Mouse (Mus musculus): ENCODE data around the gene Srpx. TPM values are rescaled to one million over a fixed set of nuclear protein-coding genes. Genes with fewer than 3 reads are reported as not detected.

Srpx gene
- 5.5 and 6.6 TPM in 2 replicates for polyA plus RNA-seq (2012; rRNA removed)

DNA sequence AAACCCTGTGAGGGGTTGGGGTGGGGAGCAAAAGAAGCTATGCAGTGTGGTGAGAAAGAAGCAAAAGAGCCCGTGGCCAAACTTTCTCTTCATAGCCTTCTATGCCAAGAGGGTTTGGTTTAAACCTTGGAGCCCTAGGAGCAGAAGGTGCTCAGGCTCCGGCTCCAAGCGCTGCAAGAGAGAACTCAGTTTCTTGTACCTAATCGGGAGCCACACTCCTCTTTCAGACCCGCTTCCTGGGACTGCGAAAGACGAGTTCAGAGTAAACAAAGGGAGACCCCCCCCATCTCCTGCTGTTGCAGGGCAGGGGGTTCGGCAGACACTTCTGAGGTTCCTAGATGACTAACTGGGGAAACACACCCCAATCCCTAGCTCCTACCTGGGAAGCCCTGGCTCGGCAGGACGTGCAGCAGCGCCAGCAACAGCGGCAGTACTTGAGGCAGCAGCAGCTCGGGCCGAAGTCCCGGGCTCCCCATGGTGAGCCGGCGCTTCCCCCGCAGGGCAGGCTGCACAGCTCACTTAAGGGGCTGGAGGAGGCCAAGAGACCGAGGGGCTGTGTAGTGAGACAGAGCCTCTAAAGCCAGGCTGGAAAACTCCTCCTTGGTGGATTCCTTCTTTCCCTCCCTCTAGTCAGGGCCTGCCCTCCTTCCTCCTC lies at the start of gene Srpx:
Gene Srpx (minus strand): TSS at position 645 of the 655 bp plus-strand sequence.
- no peaks in the 10 kb centered on the region for H3K36me3 ChIP-seq (ENCODE audit: control insufficient read depth, insufficient read depth, low read length)
- peak within 1 kb of the TSS; percentile 42; the same call in 1 of the 2 replicates for H3K4me3 ChIP-seq (ENCODE audit: insufficient read depth, low read depth, low read length)
- DNase-seq = no peak
- H3K27ac ChIP-seq (ENCODE audit: insufficient read depth, low read depth, low read length) = no peak within 1 kb of the TSS
- H3K27me3 ChIP-seq (replicated peaks; ENCODE audit: control insufficient read depth, insufficient read depth, low read length) = no peaks in the 10 kb centered on the region
- no peak for TF ChIP-seq CTCF (conservative IDR thresholded peaks at IDR 0.05; ENCODE audit: insufficient read depth, insufficient read length, low read depth, low read length)
- no peak for TF ChIP-seq POLR2A (IDR thresholded peaks at IDR 0.05; ENCODE audit: low read depth, low read length)
- H3K4me1 ChIP-seq (ENCODE audit: control insufficient read depth, insufficient read depth, low read length) = no peaks in the 10 kb centered on the region
- 3% methylated on average over 19 of the region's 19 CpGs for WGBS

DNA sequence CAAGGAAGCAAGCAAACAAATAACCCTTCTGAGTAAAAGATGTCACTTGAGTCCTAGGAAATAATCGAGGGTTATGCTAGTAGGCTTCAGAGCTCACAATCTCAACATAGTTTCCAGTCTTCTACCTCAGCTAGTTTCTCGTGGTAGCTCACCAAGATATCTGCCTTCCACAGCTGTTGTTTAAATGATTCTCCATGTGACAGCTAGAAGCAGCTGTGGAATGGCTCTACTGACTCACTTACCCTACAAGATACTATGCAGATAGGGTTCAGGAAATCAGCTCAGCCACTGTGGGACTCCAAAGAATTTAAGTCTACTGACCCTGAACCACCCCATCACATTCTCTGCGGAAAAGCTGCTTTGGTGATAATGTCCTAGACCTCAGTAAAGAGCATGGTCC lies 34.9 kb upstream of the Srpx start:
- TF ChIP-seq POLR2A (IDR thresholded peaks at IDR 0.05; ENCODE audit: low read depth, low read length) = no peak
- TF ChIP-seq CTCF (conservative IDR thresholded peaks at IDR 0.05; ENCODE audit: insufficient read depth, insufficient read length, low read depth, low read length) = no peak
- H3K27me3 ChIP-seq (replicated peaks; ENCODE audit: control insufficient read depth, insufficient read depth, low read length) = no peaks in the 10 kb centered on the region
- no peak for DNase-seq
- H3K36me3 ChIP-seq (ENCODE audit: control insufficient read depth, insufficient read depth, low read length) = no peaks in the 10 kb centered on the region
- H3K4me1 ChIP-seq (ENCODE audit: control insufficient read depth, insufficient read depth, low read length) = no peaks in the 10 kb centered on the region
- 45% methylated on average over 3 of the region's 3 CpGs for WGBS
- no peak overlapping the region for H3K27ac ChIP-seq (ENCODE audit: insufficient read depth, low read depth, low read length)
- no peak overlapping the region for H3K4me3 ChIP-seq (ENCODE audit: insufficient read depth, low read depth, low read length)

DNA sequence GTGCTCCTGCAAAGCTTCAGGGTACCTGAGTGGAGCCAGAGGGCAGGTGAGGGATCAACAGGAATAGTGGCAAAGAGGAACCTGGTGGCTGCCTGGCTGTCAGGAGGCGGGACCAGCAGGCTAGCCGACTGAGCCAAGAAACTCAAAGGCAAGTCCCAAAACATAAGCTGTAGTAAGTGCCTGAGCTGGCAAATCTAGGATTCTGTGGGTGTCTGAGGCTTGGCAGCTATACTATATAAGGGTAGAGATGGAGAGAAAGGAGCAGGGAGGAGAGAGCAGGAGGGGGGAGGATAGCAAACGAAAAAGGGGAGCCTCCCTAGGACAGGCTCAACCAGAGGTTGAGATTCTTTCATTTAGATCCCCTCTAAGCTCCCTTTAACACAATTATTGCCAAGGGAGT lies 1.7 kb downstream of the Srpx start:
- TF ChIP-seq POLR2A (IDR thresholded peaks at IDR 0.05; ENCODE audit: low read depth, low read length) = no peak
- TF ChIP-seq CTCF (conservative IDR thresholded peaks at IDR 0.05; ENCODE audit: insufficient read depth, insufficient read length, low read depth, low read length) = no peak
- H3K36me3 ChIP-seq (ENCODE audit: control insufficient read depth, insufficient read depth, low read length) = no peaks in the 10 kb centered on the region
- H3K4me3 ChIP-seq (ENCODE audit: insufficient read depth, low read depth, low read length) = no peak overlapping the region
- 60% methylated on average over 3 of the region's 3 CpGs for WGBS
- DNase-seq = no peak
- H3K4me1 ChIP-seq (ENCODE audit: control insufficient read depth, insufficient read depth, low read length) = no peaks in the 10 kb centered on the region
- no peaks in the 10 kb centered on the region for H3K27me3 ChIP-seq (replicated peaks; ENCODE audit: control insufficient read depth, insufficient read depth, low read length)
- no peak overlapping the region for H3K27ac ChIP-seq (ENCODE audit: insufficient read depth, low read depth, low read length)

DNA sequence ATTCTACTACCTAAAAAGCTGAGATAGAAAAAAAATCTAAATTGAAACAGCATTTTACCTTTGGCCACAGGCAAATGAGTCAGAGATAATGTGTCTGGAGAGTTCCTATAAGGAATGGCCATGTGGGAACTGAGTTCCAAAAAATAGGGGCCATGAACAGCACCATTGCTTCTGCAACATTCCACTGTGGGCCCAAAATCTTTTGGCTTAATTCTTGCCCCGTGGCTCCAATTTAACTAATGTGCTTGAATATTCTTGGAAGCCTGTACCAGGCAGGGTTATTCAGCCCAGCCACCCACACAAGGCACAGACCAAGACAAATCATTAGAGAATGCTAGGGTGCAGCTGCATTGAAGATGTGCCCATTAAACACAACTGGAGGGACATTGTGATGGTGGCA lies 6.8 kb downstream of the Srpx start:
- Histone ChIP-seq H3K27me3 (replicated peaks; ENCODE audit: control insufficient read depth, insufficient read depth, low read length) (no peaks in the 10 kb centered on the region), H3K4me1 (ENCODE audit: control insufficient read depth, insufficient read depth, low read length) (no peaks in the 10 kb centered on the region), H3K4me3 (ENCODE audit: insufficient read depth, low read depth, low read length) (no peak overlapping the region), H3K27ac (ENCODE audit: insufficient read depth, low read depth, low read length) (no peak overlapping the region), H3K36me3 (ENCODE audit: control insufficient read depth, insufficient read depth, low read length) (no peaks in the 10 kb centered on the region)
- TF ChIP-seq CTCF (conservative IDR thresholded peaks at IDR 0.05; ENCODE audit: insufficient read depth, insufficient read length, low read depth, low read length) = no peak
- no peak for TF ChIP-seq POLR2A (IDR thresholded peaks at IDR 0.05; ENCODE audit: low read depth, low read length)
- WGBS = 78% methylated on average over 1 of the region's 1 CpGs
- DNase-seq = no peak

DNA sequence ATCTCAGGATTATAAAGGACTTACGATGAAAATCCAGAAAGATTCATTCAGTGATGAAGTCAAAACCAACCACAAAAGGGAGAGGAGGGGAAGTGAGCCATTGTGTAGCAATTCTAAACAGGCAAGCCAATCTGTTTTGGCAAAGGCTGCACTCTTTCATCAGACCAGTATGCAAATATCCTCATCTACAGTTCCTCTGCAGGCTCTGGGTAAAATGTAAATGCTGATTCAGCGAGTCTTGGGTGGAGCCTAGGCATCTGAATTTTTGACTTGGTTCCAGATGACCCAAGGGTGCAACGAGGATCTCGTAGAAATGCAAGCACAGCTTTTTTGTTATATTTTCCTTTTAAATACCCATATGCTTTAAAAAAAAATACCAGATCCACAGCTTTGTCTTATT lies 9.0 kb downstream of the Srpx start:
- TF ChIP-seq CTCF (conservative IDR thresholded peaks at IDR 0.05; ENCODE audit: insufficient read depth, insufficient read length, low read depth, low read length) (no peak), POLR2A (IDR thresholded peaks at IDR 0.05; ENCODE audit: low read depth, low read length) (no peak)
- H3K4me1 ChIP-seq (ENCODE audit: control insufficient read depth, insufficient read depth, low read length) = no peaks in the 10 kb centered on the region
- no peak overlapping the region for H3K4me3 ChIP-seq (ENCODE audit: insufficient read depth, low read depth, low read length)
- H3K27me3 ChIP-seq (replicated peaks; ENCODE audit: control insufficient read depth, insufficient read depth, low read length) = no peaks in the 10 kb centered on the region
- H3K27ac ChIP-seq (ENCODE audit: insufficient read depth, low read depth, low read length) = no peak overlapping the region
- 35% methylated on average over 4 of the region's 4 CpGs for WGBS
- peak; percentile 1 for DNase-seq
- H3K36me3 ChIP-seq (ENCODE audit: control insufficient read depth, insufficient read depth, low read length) = no peaks in the 10 kb centered on the region

DNA sequence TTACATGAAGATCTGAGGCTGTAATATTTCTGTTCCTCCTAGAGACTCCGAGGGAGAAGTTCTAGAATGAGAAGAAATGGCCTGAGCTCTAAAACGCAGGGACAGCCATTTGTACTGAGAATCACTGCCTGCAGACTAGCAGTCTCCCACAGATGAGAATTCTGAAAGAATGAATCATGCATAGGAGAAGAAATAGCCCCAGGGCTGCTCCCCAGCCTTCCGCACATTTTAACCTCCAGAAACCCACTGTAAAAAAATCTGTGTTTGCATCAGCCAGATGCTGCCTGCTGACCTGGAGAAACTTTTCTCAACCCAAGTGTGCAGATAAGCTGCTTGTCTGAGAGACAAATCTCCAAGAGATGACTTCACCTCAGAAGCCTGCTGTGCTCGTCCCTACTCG lies 12.0 kb downstream of the Srpx start:
- TF ChIP-seq POLR2A (IDR thresholded peaks at IDR 0.05; ENCODE audit: low read depth, low read length) (no peak), CTCF (conservative IDR thresholded peaks at IDR 0.05; ENCODE audit: insufficient read depth, insufficient read length, low read depth, low read length) (no peak)
- no peak overlapping the region for H3K4me3 ChIP-seq (ENCODE audit: insufficient read depth, low read depth, low read length)
- H3K27ac ChIP-seq (ENCODE audit: insufficient read depth, low read depth, low read length) = no peak overlapping the region
- no peaks in the 10 kb centered on the region for H3K36me3 ChIP-seq (ENCODE audit: control insufficient read depth, insufficient read depth, low read length)
- H3K4me1 ChIP-seq (ENCODE audit: control insufficient read depth, insufficient read depth, low read length) = no peaks in the 10 kb centered on the region
- no peak for DNase-seq
- H3K27me3 ChIP-seq (replicated peaks; ENCODE audit: control insufficient read depth, insufficient read depth, low read length) = no peaks in the 10 kb centered on the region
- WGBS = 63% methylated on average over 5 of the region's 5 CpGs

DNA sequence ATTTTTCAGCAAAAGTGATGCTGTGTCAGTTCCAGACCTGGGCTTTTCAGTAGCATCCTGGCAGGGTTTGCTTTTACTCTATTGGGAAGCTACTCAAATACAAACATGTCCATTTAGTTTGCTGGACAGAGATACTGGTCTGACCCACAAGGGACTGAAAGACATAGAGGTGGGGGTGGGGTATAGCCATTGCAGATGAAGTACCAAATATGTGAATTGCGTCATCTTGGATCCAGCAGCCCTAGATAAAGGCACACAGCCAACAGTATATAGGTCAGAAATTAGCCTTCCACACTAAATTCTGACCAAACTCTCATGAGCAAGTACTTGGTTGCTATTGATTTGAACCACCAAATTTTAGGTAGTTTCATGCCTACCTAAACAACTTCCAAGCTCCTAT lies 14.8 kb downstream of the Srpx start:
- no peaks in the 10 kb centered on the region for H3K27me3 ChIP-seq (replicated peaks; ENCODE audit: control insufficient read depth, insufficient read depth, low read length)
- H3K27ac ChIP-seq (ENCODE audit: insufficient read depth, low read depth, low read length) = no peak overlapping the region
- H3K4me1 ChIP-seq (ENCODE audit: control insufficient read depth, insufficient read depth, low read length) = no peaks in the 10 kb centered on the region
- H3K36me3 ChIP-seq (ENCODE audit: control insufficient read depth, insufficient read depth, low read length) = no peaks in the 10 kb centered on the region
- TF ChIP-seq POLR2A (IDR thresholded peaks at IDR 0.05; ENCODE audit: low read depth, low read length) = no peak
- TF ChIP-seq CTCF (conservative IDR thresholded peaks at IDR 0.05; ENCODE audit: insufficient read depth, insufficient read length, low read depth, low read length) = no peak
- 78% methylated on average over 1 of the region's 1 CpGs for WGBS
- no peak overlapping the region for H3K4me3 ChIP-seq (ENCODE audit: insufficient read depth, low read depth, low read length)
- no peak for DNase-seq
